ENCODE assay signal across 10 mouse cellular contexts in the genomic region with DNA sequence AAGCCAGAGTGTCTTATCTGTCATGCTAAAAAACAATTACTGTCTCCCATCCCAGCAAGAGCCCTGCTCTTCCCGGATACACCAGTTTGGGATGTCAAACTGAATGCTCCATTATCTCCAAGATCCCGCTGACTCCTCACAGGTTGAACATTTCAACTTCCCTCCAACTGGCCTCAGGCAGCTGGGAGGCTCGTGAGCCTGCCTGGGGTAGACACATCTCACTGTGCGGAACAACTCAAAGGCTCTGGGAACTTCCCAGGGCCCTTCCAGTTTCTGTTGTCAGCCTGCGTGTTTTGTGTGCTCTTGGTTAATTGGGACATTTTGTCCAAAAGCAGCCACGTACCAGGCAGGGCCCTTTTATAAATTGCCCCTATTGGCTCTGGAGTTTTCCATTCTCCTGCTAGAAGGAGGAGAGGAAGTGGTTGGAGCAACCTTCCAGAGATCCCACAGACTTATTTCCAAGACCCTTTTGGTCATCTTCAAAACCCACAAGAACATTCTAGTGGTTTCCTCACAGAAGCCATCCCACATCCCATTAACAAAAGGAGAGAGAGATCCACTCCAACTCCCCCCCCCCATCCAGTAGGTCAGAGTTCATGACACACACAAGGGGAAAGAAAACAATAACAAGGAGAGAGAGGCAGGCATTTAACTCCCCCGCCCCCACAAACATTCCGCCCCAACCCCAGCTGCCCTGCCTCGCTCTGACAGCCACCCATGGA.
A peak's percentile ranks its signal among the peaks of the same experiment; 100 is the strongest.
DNase-seq lines count a peak whose midpoint lies in the region; ATAC-seq and TF ChIP-seq lines count a peak whose summit lies in the region.
"Had no signal": no experiment of that assay in that cellular context is flagged by ENCODE, and none has a peak within 500 bp of the region (broad histone marks: within the 10 kb centered on the region; RNA-seq: fewer than 3 reads in every experiment).

No protein-coding gene starts in this region.

- no peak overlapping the region for H3K27ac ChIP-seq in liver, postnatal 0 days (ENCODE audit: low read depth)
- H3K27ac ChIP-seq in liver, embryonic 11.5 days (ENCODE audit: low read depth, low read length), result no peak overlapping the region
- peak overlapping the region; percentile 35; the same call in 1 of the 2 replicates for H3K27ac ChIP-seq in embryonic facial prominence, embryonic 15.5 days (replicated peaks)
- peak overlapping the region; percentile 35 for H3K27ac ChIP-seq in small intestine, adult 2 months (ENCODE audit: insufficient read depth, low read depth, low read length)
- no peak overlapping the region for H3K27ac ChIP-seq in cerebellum, adult 2 months (ENCODE audit: insufficient read depth, low read length)

- intact Hi-C loops in gastrocnemius, postnatal 36 days (cut with DNase I), result loop anchor here (10.0 kb wide), 1 partner anchor 1824 kb away; no protein-coding TSS in a partner anchor

- ATAC-seq in liver, postnatal 0 days, result peak; percentile 68
- no peak for ATAC-seq in liver, embryonic 11.5 days (replicated peaks; ENCODE audit: low FRiP score)
- no peak for ATAC-seq in embryonic facial prominence, embryonic 15.5 days (ENCODE audit: insufficient number of reproducible peaks, low FRiP score, low TSS enrichment, low read depth)

- no peak overlapping the region for H3K4me2 ChIP-seq in liver, postnatal 0 days (ENCODE audit: low read depth, low read length)
- no peak overlapping the region for H3K4me2 ChIP-seq in liver, embryonic 11.5 days
- H3K4me2 ChIP-seq in embryonic facial prominence, embryonic 15.5 days (replicated peaks), result 0 out of 2 replicates have a peak overlapping the region, but pooled peaks have one; percentile 17
- H3K4me2 ChIP-seq: heart, embryonic 12.5 days had no signal

- H3K27me3 ChIP-seq in liver, postnatal 0 days (ENCODE audit: insufficient read depth, low read length), result no peaks in the 10 kb centered on the region
- no peaks in the 10 kb centered on the region for H3K27me3 ChIP-seq in liver, embryonic 11.5 days (replicated peaks; ENCODE audit: control insufficient read depth, insufficient read depth, low read length)
- peaks cover 4% of the 10 kb centered on the region; the same call in 1 of the 2 replicates for H3K27me3 ChIP-seq in embryonic facial prominence, embryonic 15.5 days
- H3K27me3 ChIP-seq in small intestine, adult 2 months (ENCODE audit: control insufficient read depth, insufficient read depth, low read length), result no peaks in the 10 kb centered on the region
- no peaks in the 10 kb centered on the region; the same call in 1 of the 2 replicates for H3K27me3 ChIP-seq in cerebellum, adult 2 months (ENCODE audit: control insufficient read depth, insufficient read depth, low read length)
- H3K27me3 ChIP-seq: heart, embryonic 12.5 days had no signal

- no peak for DNase-seq in liver, postnatal 0 days
- no peak for DNase-seq in liver, embryonic 11.5 days (ENCODE audit: low spot score)
- DNase-seq in kidney, postnatal 36 days, result peak; percentile 38 to 40
- no peak for DNase-seq in cerebellum, adult 2 months
- no peak for DNase-seq in gastrocnemius, postnatal 36 days
- DNase-seq in thymus, postnatal 14 days, result no peak

- no peak for TF ChIP-seq POLR2A in small intestine, adult 2 months (IDR thresholded peaks at IDR 0.05; ENCODE audit: low read depth, low read length)
- no peak for TF ChIP-seq POLR2A in cerebellum, adult 2 months (IDR thresholded peaks at IDR 0.05; ENCODE audit: borderline replicate concordance, insufficient read depth, low read length)

- 41% methylated on average over 9 of the region's 9 CpGs for WGBS in liver, postnatal 0 days (ENCODE audit: insufficient replicate concordance)
- WGBS in liver, embryonic 11.5 days, result 21% methylated on average over 9 of the region's 9 CpGs
- WGBS in embryonic facial prominence, embryonic 15.5 days, result 32% methylated on average over 9 of the region's 9 CpGs
- 75% methylated on average over 9 of the region's 9 CpGs for WGBS in small intestine, adult 2 months
- WGBS in cerebellum, adult 2 months, result 69% methylated on average over 9 of the region's 9 CpGs

- 0 out of 2 replicates have a peak, but pooled peaks cover 3% of the 10 kb centered on the region for H3K4me1 ChIP-seq in liver, postnatal 0 days (ENCODE audit: insufficient read depth)
- H3K4me1 ChIP-seq in liver, embryonic 11.5 days (replicated peaks; ENCODE audit: control insufficient read depth, insufficient read depth, low read length), result peaks cover 19% of the 10 kb centered on the region
- peaks cover 49% of the 10 kb centered on the region for H3K4me1 ChIP-seq in embryonic facial prominence, embryonic 15.5 days
- H3K4me1 ChIP-seq in small intestine, adult 2 months (ENCODE audit: control insufficient read depth, insufficient read depth, insufficient read length, low read length), result peaks cover 7% of the 10 kb centered on the region; the same call in 1 of the 2 replicates
- H3K4me1 ChIP-seq in cerebellum, adult 2 months (ENCODE audit: control insufficient read depth, insufficient read depth, low read length), result no peaks in the 10 kb centered on the region; the same call in 1 of the 2 replicates

- no peak for TF ChIP-seq CTCF in liver, postnatal 0 days (IDR thresholded peaks at IDR 0.05; ENCODE audit: low read depth)
- TF ChIP-seq CTCF in small intestine, adult 2 months (IDR thresholded peaks at IDR 0.05; ENCODE audit: extremely low read depth, insufficient read length, insufficient replicate concordance, low read depth, low read length), result no peak
- no peak for TF ChIP-seq CTCF in cerebellum, adult 2 months (IDR thresholded peaks at IDR 0.05; ENCODE audit: borderline replicate concordance, insufficient read depth, low read depth, low read length)

- no peak for TF ChIP-seq EP300 in liver, postnatal 0 days (IDR thresholded peaks at IDR 0.05; ENCODE audit: low read depth)

- no peak overlapping the region for H3K4me3 ChIP-seq in liver, postnatal 0 days (ENCODE audit: low read depth, low read length)
- H3K4me3 ChIP-seq in liver, embryonic 11.5 days (ENCODE audit: low read depth, low read length), result no peak overlapping the region
- no peak overlapping the region for H3K4me3 ChIP-seq in embryonic facial prominence, embryonic 15.5 days (replicated peaks)
- no peak overlapping the region for H3K4me3 ChIP-seq in small intestine, adult 2 months (ENCODE audit: low read depth, low read length)
- no peak overlapping the region for H3K4me3 ChIP-seq in cerebellum, adult 2 months (replicated peaks; ENCODE audit: insufficient read depth, low read depth, low read length)
- H3K4me3 ChIP-seq: erythroblast, embryonic 14.5 days; heart, embryonic 12.5 days had no signal

- H3K9ac ChIP-seq in liver, postnatal 0 days (replicated peaks), result no peak overlapping the region
- no peak overlapping the region for H3K9ac ChIP-seq in liver, embryonic 11.5 days (ENCODE audit: low read depth, low read length)
- H3K9ac ChIP-seq in embryonic facial prominence, embryonic 15.5 days, result no peak overlapping the region
- H3K9ac ChIP-seq: heart, embryonic 12.5 days had no signal

- H3K9me3 ChIP-seq in liver, postnatal 0 days (ENCODE audit: low read length), result no peaks in the 10 kb centered on the region
- H3K9me3 ChIP-seq in liver, embryonic 11.5 days (ENCODE audit: control insufficient read depth, low read length), result no peaks in the 10 kb centered on the region
- H3K9me3 ChIP-seq in embryonic facial prominence, embryonic 15.5 days (replicated peaks), result no peaks in the 10 kb centered on the region
- H3K9me3 ChIP-seq: heart, embryonic 12.5 days had no signal

- H3K36me3 ChIP-seq in liver, postnatal 0 days (replicated peaks; ENCODE audit: insufficient read depth, low read length), result no peaks in the 10 kb centered on the region
- H3K36me3 ChIP-seq in liver, embryonic 11.5 days (ENCODE audit: control insufficient read depth, insufficient read depth, low read length), result no peaks in the 10 kb centered on the region
- H3K36me3 ChIP-seq in embryonic facial prominence, embryonic 15.5 days, result no peaks in the 10 kb centered on the region
- no peaks in the 10 kb centered on the region for H3K36me3 ChIP-seq in small intestine, adult 2 months (ENCODE audit: control insufficient read depth, insufficient read depth, low read length)
- H3K36me3 ChIP-seq: heart, embryonic 12.5 days had no signal

Comparison
In these comparisons a context has a peak if more than half of its experiments do, and no peak if none do; other contexts are left out.
1. DNase-seq: peak in kidney, postnatal 36 days (2 of 2); none in liver, postnatal 0 days (single experiment), liver, embryonic 11.5 days (single experiment), cerebellum, adult 2 months (0 of 2), gastrocnemius, postnatal 36 days (0 of 2) and thymus, postnatal 14 days (single experiment).
2. H3K27ac ChIP-seq: peak in embryonic facial prominence, embryonic 15.5 days (single experiment) and small intestine, adult 2 months (single experiment); none in liver, postnatal 0 days (single experiment), liver, embryonic 11.5 days (single experiment) and cerebellum, adult 2 months (single experiment).